Mouse (Mus musculus): ENCODE results near the gene Pde6b. TPM values are rescaled to one million over a fixed set of nuclear protein-coding genes. Genes with fewer than 3 reads are reported as not detected.
A peak's percentile ranks its signal among the peaks of the same experiment; 100 is the strongest.

Gene Pde6b
- total RNA-seq, 2 experiments from 2014 or later = 0.12 to 0.28 TPM

DNA sequence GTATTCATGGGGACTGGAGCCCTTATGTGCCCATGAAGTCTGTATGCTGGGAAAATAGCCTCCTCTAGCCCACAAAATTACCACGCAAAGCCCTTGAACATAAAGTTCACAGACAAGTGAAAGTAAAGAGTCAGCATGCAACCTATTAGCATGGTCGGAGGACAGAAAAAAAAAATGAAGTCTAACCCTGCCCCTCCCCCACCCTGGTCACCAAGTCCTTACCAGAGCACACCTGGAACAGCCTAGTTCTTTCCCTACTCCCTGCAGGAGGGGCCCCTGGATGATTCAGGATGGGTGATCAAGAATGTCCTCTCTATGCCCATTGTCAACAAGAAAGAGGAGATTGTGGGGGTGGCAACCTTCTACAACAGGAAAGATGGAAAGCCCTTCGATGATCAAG, 34.5 kb downstream of the Pde6b start:
- TF ChIP-seq CTCF (conservative IDR thresholded peaks at IDR 0.05) = no peak
- H3K27ac ChIP-seq = no peak overlapping the region
- no peak for DNase-seq (ENCODE audit: low spot score in 2 of 2)
- no peak overlapping the region for H3K4me3 ChIP-seq

DNA sequence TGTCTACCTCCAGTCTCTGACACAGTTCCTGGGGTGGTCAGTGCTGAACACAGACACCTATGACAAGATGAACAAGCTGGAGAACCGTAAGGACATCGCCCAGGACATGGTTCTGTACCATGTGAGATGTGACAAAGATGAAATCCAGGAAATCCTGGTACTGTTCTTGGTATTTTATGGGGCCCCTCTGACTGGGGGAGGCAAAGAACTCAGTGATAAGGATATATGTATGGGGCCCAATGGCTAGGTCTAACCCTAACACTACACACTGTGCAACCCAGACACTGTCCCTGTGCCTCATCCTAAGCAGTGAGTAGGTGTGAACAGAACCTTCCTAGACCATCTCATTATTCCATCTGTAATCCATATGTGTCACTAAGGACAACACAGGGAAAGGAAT, 35.2 kb downstream of the Pde6b start:
- TF ChIP-seq CTCF (conservative IDR thresholded peaks at IDR 0.05) = no peak
- Histone ChIP-seq H3K4me3 (no peak overlapping the region), H3K27ac (no peak overlapping the region)
- no peak for DNase-seq (ENCODE audit: low spot score in 2 of 2)

DNA sequence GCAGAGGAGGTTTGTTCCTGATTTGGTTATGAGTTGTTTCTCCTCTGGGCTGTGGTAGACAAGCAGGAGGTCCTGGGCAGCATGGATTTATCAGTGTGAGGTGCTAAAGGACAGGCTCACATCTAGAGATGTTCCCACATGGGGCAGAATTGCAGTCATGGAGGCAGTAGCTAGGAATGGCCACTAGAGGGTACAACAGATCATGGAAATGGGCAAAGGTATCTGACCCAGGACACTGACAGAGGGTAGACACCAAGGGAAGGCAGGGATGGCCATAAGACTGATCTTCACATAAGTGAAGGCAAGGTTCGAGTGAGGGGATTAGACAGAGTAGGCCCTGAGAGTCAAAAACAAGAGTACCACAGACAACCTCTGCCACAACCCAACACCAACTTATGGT, 39.0 kb downstream of the Pde6b start:
- H3K4me3 ChIP-seq = no peak overlapping the region
- peak; percentile 25 to 58 for DNase-seq (ENCODE audit: low spot score in 2 of 2)
- peak; percentile 90 for TF ChIP-seq CTCF (conservative IDR thresholded peaks at IDR 0.05)
- no peak overlapping the region for H3K27ac ChIP-seq

DNA sequence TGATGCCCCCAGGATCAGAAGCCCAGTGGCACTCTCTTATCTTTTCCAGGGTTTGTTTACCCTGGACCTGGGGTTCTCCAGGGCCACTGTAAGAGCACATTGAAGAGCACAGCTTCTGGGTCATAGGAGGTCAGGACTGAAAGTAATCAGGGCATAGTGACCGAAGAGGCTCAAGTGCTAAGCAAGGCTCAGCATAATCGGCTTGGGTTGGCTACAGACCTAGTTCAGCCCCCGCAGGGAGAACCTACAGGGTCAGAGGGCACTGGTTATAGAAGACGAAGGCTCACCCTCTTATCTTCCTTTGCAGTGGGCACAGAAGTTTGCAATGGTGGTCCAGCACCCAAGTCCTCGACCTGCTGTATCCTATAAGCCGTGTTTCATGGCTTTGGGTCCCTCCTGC, 43.0 kb downstream of the Pde6b start:
- DNase-seq (ENCODE audit: low spot score in 2 of 2) = no peak
- Histone ChIP-seq H3K4me3 (no peak overlapping the region), H3K27ac (no peak overlapping the region)
- no peak for TF ChIP-seq CTCF (conservative IDR thresholded peaks at IDR 0.05)

DNA sequence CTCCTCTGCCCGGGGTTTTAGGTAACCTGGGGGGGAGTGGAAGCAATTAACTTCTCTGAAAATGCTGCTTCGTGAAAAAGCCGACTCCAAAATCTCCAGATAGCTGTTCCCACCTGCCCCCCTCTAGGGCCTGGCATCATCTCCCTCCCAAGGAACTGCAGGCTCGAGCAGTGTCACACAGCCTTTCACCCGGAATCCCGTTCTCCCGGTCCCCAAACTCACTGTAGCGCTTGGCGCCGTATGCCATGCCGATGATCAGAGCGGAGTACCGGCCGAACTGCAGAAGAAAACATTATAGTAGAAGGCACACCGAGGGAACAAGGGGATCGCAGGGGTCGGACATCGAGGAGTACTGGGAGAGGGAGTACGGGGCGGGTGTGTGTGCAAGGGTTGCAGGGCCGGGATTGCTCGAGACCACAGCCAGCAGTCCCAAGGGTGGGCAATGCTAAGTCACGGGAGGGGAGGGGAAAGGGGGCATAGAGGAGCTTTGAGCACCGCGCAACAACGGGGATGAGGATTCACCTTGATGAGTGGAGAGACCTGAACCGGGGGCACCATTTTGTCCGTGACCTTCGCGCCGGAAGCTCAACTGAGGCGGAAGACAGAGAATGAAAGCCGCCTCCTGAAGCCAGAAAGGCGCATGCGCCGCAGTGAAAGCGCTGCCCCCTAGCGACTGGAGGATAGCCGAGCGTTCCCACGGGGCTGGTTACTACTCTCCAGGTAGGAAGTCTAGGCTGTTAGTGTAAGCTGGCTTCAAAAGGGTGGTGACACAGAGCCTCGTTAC, 45.8 kb downstream of the Pde6b start, which contains the start of gene Atp5k:
Gene Atp5k, minus strand, starts transcription at position 645 of the 784 bp plus-strand sequence.
- Histone ChIP-seq H3K27ac (peak within 1 kb of the TSS; percentile 94), H3K4me3 (peak within 1 kb of the TSS; percentile 90)
- peak; percentile 94 for DNase-seq (ENCODE audit: low spot score in 2 of 2)
- TF ChIP-seq CTCF (conservative IDR thresholded peaks at IDR 0.05) = peak; percentile 94

DNA sequence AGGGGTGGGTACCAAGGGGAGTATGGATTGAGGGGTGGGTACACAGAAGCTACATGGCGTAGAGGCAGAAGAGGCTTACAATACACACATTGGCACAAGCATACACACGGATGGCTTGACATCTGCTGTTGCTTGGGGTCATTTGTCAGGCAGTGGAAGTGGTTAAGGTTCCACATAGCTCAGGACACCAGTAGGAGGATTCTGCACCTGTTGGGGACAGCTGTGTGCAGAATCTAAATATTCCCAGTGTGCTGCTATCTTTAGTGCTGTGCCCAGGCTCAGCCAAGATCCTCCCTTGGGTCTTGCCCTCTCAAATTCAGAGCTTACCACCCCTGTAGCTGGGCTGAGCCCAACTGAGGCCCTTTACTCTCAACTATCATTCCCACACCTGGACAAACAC, 47.9 kb downstream of the Pde6b start:
- Histone ChIP-seq H3K4me3 (no peak overlapping the region), H3K27ac (no peak overlapping the region)
- no peak for TF ChIP-seq CTCF (conservative IDR thresholded peaks at IDR 0.05)
- no peak for DNase-seq (ENCODE audit: low spot score in 2 of 2)

DNA sequence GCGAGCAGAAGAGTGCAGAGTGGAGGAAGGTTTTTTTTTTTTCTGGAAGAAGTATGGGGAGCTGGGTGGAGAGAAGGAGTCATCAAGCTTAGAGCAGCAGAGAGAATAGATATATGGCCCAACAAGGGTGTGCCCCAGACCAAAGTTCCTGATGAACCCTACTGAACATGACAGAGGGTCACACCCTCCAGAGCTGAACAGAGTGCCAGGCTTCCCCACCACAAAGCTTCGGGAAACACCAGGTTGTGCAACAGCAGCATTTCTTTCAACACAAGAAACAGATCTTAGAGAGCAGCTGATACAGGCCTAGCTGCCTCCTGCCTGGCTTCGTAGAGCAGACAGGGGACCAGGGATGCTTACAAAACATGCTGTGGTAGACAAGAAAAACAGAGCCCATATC, 58.8 kb downstream of the Pde6b start:
- Histone ChIP-seq H3K27ac (no peak overlapping the region), H3K4me3 (no peak overlapping the region)
- no peak for DNase-seq (ENCODE audit: low spot score in 2 of 2)
- TF ChIP-seq CTCF (conservative IDR thresholded peaks at IDR 0.05) = no peak

DNA sequence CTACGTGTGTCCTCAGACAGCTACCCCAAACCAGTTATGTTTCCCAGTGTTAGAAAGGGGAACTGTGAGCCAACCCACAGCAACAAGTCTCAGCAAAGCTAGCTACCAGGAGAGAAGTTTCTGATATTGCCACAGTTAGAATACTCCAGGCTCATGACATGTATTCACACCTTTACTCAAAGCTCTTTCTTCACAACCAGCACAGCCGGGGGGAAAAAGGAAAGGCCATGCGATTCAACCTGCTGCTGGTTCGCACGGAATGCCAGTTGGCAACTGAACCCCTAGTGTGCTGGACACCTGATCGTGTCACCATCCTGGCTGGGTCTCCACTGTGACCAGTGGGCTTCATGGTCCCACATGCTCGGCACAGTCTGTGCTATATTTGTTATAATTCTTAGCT, 59.7 kb downstream of the Pde6b start:
- Histone ChIP-seq H3K4me3 (no peak overlapping the region), H3K27ac (no peak overlapping the region)
- DNase-seq (ENCODE audit: low spot score in 2 of 2) = no peak
- no peak for TF ChIP-seq CTCF (conservative IDR thresholded peaks at IDR 0.05)

DNA sequence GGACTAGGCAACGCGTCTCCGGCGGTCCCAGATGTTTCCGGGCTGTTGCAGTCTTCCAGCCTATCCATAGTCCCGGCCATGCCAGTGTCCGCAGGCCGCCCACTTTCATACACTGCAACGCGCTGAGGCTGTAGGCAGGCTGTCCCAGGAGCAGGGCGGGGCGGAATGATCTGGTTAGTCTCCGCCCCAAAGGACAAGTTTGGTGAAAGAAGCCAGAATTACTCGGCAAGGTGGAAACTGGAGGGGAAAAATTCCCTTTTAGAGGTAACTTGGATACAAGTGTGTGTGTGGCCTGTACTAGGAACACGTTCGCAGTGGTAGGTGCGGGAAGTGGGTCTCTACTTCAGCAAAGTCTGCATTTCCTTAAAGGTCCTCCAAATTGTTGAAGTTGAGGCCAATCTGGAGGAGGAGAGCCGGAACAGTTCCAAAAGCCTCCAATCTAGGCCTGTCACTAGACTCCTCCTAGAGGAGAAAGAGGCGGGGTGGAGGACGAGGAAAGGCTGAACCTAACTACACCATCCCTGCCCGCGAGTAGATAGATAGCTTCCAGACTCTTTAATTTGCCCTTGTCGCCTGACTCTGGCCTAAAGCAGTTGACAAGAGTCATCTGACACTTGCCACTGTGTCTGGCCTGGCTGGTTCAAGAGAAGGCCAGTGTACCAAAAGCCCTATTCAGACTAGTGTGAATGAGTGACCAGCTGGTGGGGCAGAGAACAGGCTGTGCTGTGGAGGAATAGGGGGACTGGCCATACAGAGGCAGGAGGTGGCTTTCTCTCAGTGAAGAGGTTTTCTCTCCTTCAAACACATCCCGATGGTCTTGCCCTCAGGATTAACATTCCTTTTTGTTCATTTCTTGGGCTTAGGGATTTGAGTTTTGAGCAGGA, 60.8 kb downstream of the Pde6b start, which contains the start of gene Mfsd7a:
Gene Mfsd7a, minus strand, starts transcription at position 107 of the 884 bp plus-strand sequence.
- 0 out of 2 replicates have a peak within 1 kb of the TSS, but pooled peaks have one; percentile 15 for H3K27ac ChIP-seq
- no peak for TF ChIP-seq CTCF (conservative IDR thresholded peaks at IDR 0.05)
- peak within 1 kb of the TSS; percentile 46 for H3K4me3 ChIP-seq
- DNase-seq (ENCODE audit: low spot score in 2 of 2) = no peak

DNA sequence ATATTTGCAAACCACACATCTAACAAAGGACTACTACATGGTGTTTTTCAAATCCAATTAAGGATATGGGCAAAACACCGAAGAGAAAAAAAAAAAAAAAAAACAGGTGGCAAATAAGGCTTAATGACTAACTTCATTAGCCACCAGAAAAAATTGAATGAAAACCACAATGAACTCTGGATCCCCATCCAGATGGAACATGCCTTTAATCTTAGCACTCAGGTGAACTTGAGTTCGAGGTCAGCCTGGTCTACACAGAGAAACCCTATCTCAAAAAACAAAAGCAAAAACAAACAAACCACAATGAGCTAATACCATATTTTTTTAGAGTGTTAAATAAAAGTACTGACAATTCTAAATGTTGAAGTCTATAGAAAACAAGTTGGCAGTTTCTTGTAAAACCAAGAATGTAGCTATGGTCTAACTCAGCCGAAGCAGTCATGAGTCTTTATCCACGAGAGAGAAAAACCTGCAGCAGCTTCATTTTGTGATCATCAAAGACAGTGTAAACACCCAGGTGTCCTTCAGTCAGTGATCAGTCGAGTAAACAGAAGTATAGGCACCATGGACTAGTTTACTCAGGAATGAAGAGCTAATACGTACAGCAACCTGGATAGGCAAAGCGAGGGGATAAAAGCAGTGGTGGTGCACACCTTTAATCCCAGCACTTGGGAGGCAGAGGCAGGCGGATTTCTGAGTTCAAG, 62.8 kb downstream of the Pde6b start:
- Histone ChIP-seq H3K27ac (no peak overlapping the region), H3K4me3 (no peak overlapping the region)
- no peak for DNase-seq (ENCODE audit: low spot score in 2 of 2)
- no peak for TF ChIP-seq CTCF (conservative IDR thresholded peaks at IDR 0.05)

DNA sequence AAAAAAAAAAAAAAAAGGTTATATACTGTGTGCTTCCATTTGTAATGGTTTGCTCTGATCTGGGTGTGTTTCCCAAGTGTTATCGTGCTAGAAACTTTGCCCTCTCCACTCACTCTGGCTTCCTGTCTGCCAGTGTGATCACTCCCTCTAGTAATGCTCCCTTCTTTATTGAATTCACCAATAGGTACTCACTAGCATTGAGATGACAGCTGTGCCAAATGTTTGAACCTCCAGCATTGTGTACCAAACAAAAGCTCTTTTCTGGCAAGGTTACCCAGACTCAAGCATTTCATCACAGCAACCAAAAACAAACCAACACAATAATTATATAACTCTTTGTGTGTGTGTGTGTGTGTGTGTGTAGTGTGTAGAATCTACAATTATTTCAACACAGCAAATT, 63.4 kb downstream of the Pde6b start:
- Histone ChIP-seq H3K27ac (no peak overlapping the region), H3K4me3 (no peak overlapping the region)
- no peak for TF ChIP-seq CTCF (conservative IDR thresholded peaks at IDR 0.05)
- no peak for DNase-seq (ENCODE audit: low spot score in 2 of 2)

DNA sequence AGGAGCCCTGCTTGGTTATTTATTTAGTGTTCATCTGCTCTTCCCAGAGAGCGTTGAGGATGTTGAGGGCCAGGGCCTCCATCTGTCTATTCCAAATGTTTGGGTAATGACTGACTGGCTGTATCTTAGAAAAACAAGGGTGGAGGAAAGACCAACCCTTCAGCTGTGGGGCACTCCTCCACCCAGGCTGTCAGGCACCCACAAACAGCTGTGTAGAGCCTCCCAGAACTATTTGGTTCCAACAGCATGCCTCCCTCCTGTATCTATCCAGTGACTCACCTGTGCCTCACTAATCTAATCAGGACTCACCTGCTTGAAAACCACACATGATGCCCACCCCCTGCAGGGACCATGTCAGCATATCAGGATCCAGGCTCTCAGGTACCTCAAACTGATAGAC, 64.2 kb downstream of the Pde6b start:
- no peak for DNase-seq (ENCODE audit: low spot score in 2 of 2)
- Histone ChIP-seq H3K27ac (0 out of 2 replicates have a peak overlapping the region, but pooled peaks have one; percentile 41), H3K4me3 (no peak overlapping the region)
- no peak for TF ChIP-seq CTCF (conservative IDR thresholded peaks at IDR 0.05)

DNA sequence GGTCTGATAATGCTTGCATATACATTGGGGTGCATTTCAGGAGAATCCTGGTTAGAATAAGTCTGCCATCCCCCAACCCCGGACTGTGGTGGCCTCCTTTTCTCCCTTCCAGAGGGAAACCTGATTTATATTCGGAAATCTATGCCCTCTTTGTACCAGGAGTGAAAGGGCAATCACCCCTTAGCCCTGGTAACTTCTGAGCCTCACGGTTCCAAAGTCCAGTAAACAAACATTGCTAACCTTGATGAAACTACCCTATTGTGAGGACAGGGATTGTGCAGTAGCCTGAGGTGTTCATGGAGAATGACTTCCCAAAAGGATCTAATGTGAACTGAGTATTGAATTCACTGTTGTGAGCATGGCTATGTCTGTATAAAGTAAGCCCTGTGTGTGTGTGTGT, 65.9 kb downstream of the Pde6b start:
- Histone ChIP-seq H3K27ac (no peak overlapping the region), H3K4me3 (no peak overlapping the region)
- DNase-seq (ENCODE audit: low spot score in 2 of 2) = no peak
- TF ChIP-seq CTCF (conservative IDR thresholded peaks at IDR 0.05) = no peak

Data from layer of hippocampus, adult 2 months (tissue).